Mouse (Mus musculus) cerebellum, postnatal 36 days (tissue): Measurements from ENCODE around the gene Ubap1l.

Source experiments
- DNase-seq, 2 experiments: peaks; one replicate each; pipeline ENCODE4 v3.0.0; 2021 to 2022; ENCODE audit warnings: mixed read lengths in 2 of 2

Gene Ubap1l

DNA sequence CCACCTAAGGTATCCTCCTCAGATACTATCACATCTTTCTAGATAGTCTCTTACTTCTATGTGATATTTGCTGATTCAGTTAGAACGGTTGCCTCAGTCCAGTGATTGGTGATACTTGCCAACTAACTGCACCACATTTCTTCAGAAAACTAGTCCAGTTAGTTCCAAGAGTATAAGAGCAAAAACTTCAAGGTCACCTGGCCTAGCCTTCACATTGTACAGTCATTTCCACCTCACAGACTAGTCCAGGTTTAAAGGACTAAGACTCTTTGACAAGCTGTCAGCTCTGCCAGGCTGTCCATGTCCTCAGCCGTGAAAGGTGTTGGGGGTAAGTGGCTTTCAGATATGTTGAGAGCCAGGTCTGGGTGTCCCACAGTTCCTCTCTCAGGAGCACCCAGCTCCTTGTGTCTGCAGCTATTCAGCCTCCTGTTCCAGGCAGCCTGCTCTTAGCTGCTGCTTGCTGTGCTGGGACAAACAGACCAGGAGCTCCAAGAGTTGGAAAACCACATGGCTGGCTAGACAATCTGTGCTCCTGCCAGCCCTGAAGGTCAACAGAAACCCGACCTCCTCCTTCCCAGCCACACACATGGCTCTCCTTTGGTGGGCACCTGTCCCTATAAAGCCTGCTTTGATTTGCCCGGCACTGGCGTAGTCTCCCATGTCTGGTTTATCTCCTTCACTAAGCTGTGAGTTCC, 13.8 kb downstream of the Ubap1l start:
- DNase-seq, result no peak

DNA sequence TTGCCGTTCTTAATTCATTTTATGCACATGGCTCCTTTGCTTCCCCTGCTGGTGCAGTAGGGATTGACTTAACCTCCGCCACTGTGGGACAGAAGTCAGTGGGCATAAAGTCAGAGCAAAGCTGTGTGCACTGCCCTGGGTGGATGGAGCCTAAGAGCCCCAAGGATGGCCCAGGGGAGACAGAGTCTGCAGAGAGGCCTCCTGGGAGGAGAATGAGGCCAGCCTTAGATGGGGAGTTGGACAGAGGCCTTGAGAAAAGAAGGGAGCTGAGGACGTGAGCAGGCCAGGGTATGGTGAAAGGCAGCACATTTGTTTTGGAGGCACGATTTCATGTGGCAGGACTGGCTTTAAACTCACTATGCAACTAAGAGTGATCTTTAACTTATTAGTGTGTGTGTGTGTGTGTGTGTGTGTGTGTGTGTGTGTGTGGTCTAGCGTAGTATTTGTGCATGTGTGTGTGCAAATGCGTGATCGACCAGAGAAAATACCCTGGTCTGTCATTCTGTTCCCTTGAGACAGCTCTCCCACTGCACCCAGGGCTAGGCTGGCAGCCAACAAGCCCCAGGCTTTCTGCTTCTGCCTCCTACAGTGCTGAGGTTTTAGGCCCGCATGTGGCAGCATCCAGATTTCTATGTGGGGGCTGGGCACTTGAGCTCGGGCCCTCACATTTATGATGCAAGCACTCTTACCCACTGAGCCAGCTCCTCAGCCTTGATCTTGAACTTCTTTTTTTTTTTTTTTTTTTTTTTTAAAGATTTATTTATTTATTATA, 14.5 kb downstream of the Ubap1l start:
- DNase-seq, result no peak

DNA sequence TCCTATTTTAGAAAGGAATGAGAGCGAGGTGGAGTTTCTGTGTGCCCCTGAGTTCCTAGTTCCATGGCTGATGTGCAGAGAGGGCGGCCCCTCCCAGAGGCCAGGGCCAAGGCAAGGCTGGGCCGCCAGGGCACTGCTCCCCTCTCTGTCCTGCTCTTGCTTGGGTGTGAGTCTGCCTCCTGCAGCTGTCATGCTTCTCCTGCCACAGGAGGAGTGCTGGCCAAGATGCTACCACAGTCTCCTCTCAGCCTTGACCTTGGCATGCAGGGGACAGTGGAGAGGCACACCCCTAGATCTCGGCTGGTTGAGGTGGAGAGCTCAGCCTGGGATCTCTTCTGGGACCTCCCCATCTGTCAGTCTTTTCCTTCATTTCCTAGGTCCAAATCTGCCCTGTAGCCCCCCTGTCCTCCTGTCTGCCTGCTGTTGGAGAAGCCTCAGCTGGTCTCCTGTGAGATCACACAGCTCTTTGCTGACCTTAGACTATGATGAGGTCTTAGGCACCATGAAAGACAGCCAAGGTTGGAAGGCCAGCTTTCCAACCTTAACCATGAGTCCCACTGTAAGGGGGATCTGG, 20.3 kb downstream of the Ubap1l start:
- no peak for DNase-seq

DNA sequence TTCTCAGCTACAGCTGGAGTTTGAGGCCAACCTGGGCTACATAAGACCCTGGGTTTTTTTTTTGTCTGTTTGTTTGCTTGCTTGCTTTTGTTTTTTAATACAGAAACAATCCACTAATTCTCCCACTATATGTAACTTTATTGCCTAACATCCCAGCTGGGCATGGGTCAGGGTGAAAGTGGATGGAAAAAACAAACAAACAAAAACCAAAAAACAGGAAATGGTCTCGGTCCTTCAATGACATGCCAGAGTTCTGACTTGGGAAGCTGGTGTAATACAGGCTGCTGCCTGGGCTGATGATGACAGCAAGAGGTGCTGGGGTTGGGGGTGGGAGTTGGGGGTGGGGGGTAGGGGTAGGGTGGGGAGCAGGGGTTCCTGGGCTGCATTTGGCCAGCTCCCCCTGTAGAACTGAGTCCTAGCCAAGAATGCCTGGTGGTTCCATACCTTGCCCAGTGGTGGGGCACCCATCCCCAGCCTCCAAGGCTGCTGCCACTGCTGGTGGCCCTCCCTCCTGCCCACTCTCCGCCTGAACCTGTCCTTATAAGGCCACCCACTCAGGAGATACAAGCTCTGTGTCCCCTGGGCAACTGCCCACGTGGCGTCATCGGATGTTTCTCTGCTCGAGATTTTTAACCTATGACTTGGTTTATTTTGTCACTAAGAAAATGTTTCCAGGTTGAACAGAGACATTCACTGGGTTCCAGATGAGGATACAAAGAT, 21.4 kb downstream of the Ubap1l start:
- no peak for DNase-seq

DNA sequence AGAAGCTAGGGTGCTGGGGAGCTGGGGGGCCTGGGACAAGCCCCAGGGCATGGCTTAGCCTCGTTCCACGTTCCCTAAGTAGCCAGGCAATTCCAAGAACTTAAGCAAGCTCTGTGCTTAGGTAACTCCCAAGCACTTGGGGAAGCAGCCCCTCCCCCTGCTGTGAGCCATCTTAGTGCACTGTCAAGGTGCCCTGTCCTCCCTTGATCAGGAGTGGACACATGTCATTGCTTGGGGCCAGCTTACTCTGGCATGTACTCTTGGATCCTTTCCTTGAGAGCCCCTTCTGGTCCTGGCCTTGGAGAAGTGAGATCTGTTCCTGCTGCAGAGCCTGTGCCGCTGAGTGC, 21.9 kb downstream of the Ubap1l start:
- DNase-seq, result no peak

DNA sequence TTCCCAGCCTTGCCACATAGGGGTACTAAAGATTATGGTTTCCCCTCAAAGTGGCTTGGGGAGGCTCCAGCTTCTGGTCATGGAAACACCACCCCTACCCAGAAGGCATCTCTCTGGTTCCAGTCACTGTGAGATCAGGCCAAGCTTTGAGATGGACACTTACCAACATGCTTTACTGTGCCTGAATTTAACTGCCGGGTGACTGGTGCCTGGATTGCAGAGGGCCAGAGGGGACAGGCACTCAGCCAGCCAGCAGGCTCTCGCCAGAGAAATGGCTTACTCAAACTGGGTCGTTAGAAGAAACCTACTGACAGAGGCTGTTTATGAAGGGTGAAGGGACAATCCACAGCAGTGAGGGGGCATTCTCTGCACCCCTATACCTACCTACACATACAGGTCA, 23.4 kb downstream of the Ubap1l start:
- no peak for DNase-seq

DNA sequence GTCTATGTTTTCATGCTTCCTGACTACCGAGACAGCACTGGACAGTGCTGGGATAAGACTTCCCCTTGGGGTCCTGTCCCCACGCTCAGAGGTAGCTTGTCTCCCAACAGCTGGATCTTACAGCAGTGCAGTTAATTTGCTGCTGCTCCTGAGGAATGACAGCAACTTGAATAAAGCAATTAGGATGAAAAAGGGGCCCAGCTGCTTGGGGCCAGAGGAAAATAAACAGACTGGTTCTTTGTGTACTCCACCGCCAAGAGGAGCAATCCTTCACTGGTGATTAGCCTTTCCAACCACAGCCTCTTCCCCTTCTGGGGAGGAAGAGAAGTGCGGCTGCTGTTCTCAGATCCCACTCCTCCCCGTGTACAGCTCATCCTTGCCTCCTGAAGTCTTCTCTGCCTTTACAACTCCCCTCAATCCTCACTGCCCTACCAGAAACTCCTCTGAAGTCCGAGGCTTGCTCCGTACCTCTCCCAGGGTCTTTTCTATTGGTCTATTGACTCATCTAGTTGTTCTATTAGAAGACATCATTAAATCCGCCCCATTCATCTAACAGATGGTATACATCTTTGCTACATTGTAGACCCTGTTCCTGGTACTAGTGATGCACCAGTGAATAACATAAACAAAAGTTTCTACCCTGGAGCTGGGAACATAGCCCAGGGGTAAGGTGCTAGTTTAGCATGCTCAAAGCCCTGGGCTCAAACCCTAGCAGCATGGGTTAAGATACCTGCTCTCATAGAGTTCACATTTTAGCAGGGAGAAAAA, 25.7 kb downstream of the Ubap1l start:
- no peak for DNase-seq

DNA sequence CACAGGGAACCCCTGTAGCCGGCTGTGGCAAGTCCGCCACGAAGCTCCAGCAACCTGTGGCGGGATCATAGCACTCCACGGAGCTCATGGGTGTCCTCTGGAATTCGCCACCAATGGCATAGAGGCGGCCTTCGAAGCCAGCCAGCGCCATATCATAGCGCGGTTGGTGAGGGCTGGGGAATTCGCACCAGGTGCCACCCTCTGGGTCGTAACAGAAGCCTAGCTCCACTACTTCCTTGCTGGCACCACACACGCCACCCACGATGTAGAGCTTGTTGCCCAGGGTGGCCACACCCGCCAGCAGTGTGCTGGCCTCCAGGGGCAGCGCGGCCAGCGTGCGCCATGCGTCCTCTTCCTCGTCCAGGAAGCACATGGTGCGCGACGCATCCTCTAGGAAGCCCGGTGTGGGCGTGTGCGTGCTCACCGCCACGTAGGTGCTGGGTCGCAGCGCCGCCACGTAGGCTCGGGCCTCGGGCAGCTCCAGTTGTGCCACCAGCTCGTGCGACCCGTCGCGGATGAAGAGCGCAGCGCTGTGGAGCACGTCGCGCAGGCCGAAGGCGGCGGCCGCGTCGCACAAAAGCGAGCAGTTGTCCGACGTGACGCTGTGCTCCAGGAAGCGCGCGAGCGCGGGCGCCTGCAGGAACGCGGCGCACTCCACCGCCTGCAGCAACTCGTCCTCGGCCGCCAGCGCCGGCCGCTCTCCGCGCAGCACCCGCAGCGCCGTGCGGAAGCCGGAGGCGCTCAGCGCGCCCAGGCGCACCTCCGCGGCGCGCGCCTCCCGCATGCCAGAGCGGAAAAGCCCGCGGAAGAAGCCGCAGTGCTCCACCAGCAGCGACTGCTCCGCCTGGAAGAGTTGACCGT, 30.1 kb downstream of the Ubap1l start:
- DNase-seq, result no peak

DNA sequence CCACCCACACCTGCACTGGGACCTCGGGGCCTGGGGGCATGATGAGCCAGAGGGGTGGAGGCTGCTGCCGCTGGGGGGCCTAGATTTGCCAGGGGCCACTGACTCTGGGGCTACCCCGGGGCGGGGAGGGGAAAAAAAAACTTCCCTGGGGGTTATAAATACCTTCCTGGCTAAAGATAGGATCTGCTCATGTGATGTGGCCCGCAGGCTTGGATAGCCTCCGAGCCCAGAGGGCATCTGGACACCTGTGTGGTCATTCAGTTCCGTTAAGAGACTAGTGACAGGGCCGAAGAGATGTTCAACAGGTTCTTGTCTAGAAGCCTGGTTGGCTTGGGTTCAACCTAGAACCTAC, 30.7 kb downstream of the Ubap1l start, which contains the start of gene Kbtbd13:
TSS of gene Kbtbd13 (minus strand) at position 40 of the 352 bp plus-strand sequence.
- DNase-seq, result no peak

DNA sequence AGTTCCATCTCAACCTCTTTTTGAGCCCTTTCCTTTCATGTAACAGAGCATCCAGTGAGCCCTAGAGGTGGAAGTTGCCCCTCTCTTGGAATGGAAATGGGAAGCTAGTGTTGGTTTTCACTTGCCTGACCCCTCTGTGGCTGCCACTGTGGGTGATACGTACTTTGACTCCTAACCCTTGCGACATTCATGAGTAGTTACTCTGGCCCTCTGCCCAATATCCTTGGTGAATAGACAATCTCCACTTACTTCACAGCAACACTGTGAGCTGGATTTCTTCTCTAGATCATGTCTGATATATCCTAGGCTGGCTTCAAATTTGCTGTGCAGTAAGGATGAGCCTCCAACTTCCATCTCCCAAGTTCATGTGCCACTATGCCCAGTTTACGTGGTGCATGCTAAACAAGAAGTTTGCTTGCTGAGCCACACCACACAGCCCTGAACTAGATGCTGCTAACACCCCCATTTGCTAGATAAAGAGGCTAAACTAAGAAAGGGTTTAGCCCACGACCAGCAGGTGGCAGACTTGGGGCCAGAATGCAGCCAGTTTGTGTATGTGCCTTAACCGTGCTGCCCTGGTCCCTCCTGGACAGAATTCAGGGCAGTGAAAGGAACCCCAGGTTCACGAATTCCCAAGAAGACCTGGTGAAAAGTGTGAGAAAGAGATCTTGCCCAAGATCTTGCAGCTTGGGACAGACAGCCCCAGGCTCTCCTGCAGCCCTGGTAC, 32.0 kb downstream of the Ubap1l start:
- peak; percentile 61 to 64 for DNase-seq

DNA sequence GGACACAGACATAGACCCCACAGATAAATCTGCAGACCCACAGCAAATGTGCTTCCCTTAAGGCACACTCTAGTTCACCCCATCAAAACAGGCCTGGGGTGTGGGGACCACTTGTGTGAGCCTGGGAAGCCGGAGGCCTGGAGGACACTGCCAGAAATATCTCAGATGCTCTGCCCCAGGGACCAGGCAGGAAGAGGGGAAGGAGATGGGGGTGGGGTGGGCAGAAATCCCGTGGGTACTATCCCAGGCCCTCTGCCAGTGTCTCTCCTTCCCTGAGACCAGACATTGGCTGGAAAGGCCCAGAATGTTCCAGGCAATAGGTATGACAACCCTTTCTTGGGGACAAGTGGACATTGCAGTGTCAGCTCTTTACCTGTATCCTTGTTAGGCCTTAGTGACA, 32.8 kb downstream of the Ubap1l start:
- DNase-seq, result no peak

DNA sequence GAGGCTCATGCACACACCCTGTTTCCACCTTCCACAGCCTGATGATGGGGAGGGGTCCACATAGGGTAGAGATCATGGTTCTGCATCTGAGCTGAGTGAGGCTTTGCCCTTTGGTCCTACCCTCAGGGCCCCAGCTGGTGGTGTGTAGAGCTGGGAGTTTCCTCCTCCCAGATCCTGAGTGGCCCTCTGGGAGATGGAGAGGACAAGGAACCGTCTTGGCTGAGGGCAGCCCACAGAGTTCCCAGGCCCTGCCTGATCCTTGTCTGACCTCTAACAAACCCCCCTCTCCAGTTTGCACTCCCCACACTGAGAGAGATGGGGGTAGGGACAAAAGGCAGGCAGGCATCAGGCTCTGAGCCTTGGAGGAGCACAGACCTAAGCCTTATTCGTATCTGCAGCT, 33.5 kb downstream of the Ubap1l start:
- no peak for DNase-seq

DNA sequence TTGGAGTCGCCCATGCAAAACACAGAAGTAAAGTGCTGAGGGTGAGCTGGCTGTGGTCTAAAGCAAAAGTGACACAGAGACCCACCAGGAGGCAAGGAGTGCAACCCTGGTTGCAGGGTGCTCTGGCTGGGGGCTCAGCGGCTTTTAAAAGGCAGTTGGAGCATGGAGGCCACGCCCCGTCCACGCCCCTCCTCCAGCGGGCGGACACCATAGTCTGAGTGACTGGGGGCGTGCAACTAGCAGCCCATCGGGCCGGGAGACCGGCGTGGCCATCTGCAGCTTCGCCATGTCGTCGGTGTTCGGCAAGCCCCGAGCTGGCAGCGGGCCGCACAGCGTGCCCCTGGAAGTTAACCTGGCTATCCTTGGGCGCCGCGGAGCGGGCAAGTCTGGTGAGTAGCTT, 37.4 kb downstream of the Ubap1l start, which contains the start of gene Rasl12:
TSS of gene Rasl12 (plus strand) at position 228 of the 400 bp plus-strand sequence.
- peak; percentile 32 to 44 for DNase-seq

DNA sequence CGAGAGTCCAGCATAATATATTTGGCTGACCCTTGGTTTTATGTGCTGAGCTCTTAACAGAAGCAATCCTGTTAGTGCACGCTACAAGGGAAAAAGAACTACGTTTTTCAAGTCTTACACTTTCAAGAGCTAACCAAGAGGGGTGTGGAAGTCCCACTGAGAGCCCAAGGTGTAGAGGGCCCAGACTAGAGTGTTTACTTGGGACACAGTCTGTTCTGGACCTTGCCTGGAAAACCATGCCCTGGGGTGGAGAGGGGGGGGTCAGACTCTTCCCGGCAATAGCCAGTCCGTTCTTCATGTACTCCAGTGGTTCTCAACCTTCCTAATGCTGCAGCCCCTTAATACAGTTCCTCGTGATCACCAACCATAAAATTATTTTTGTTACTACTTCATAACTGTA, 39.1 kb downstream of the Ubap1l start:
- no peak for DNase-seq

DNA sequence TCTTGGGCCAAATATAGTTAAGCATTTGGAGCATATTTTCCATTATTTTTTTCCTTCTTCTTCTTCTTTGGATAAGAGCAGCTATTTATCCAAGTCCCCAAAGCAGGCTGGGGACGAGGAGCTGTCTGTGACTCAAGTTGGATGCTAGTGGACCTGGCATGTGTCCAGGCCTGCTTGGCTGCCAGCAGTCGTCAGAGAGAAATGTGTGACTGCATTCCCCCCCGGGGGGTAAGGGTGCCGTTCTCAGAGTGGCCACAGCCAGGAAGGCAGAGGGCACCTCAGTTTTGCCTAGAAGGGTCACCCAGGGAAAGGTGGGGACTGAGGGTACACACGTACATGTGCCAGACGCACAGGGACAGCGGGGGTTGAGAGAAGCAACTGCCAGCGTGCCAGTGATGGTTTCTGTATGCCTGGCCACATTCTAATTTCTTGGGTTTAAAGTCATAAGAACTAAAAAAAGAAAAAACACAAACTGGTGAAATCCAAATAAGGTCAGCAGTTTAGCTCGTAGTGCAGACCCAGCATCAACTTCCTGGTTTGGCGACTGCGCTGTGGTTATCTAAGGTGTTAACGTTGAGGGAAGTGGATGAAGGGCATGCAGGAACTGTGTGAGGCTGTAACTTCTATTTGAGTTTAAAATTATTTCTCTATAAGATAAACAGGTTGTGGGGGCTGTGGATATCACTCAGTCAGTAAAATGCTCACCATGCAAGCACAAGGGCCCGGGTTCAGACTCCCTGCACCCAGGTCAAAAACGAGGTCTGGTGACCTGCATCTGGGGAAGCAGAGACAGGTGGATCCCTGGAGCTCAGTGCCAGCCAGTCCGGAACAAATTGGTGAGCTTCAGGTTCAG, 43.7 kb downstream of the Ubap1l start:
- peak; percentile 73 to 79 for DNase-seq

DNA sequence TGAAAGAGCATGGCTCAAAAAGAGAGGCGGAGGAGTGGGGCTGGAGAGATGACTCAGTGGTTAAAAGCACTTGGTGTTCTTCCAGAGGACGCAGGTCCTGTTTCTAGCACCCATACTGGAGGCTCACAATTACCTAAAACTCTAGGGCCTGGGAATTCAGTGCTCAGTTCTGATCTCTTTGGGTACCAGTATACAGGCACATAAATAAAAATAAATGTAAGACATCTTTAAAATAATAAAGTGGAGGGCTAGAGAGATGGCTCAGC, 44.3 kb downstream of the Ubap1l start:
- DNase-seq, result no peak

DNA sequence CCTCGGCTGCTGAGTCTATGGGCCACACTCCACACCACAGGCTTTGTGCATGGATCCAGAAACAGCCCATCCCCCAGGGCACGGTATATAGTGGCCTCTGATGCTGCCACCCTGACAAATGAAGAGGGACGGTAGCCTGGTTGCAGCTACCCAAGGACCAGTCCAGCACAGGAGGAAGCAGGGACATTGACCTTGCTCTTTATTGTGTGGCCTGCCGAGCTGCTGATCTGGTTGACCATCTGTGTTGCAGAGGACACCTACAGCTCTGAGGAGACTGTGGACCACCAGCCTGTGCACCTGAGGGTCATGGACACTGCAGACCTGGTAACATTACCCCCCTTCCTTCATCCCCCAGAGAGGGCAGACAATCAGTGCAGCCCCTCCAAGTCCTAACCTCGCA, 46.5 kb downstream of the Ubap1l start:
- DNase-seq, result no peak

DNA sequence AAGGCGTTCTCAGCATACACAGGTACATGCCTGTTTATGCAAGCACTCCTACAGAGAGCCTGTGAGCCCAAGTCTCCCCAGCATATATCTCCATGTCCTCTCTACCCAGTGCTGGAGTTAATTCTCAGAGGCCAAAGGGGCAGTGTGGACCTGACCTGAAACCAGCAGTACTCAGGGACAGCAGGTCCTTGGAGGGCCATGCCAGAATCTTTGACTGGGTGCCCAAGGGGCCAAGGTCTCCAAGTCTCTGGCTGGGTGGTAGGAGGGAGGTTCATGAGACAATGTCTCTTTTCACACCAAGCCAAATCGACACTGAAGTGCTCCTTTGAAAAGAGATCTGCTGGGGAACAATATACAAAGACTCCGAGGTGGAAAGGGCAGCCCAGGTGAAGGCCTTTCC, 47.0 kb downstream of the Ubap1l start:
- no peak for DNase-seq

DNA sequence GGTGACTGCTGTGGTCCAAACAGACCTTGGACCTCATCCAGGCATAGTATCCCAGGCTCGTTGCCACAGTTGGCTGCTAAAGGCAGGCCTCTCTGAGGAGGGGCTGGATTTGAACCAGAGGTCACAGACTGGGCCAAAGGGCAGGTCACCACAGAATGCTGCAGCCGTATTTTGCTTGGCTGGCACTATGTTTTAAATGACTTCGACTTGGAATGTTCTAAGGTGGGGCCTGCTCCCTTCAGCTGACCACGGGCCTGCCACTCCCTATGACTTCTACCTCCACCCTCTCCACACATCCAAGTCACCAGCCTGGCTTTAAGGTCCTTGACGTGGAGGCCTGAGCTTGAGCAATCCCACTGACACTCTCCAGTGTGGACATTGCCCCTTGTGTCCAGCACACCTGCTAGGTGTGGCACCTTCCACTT, 48.0 kb downstream of the Ubap1l start:
- no peak for DNase-seq

DNA sequence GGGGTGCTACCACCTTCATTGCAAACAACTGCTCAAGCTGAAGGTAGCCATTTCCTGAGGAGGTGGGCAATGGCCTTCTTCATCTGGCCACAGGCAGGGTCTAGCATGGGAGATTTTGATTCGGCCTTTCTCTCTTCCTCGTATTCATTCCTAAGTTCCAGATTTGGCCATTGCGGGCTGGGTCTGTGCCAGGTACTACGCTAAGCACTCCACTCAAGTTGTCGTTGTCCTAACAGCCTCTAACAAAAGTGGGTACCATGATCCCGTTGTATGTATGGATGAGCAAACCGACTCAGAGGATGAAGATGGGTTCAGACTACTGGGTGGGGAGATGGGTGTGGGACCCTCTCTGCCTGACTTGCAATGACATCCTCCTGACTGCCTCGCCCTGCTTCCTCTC, 49.5 kb downstream of the Ubap1l start:
- DNase-seq, result no peak
